Mouse (Mus musculus) heart, embryonic 14.5 days (tissue): ENCODE data around the gene Arhgap23. TPM values are rescaled to one million over a fixed set of nuclear protein-coding genes. Genes with fewer than 3 reads are reported as not detected.

Experiments used
- ATAC-seq: fragments of 200-750 bp; cut with Nextera tagmentation; 2 replicates; pipeline ENCODE4 v1.8.0; 2017; ENCODE audit warnings: low read depth, moderate TSS enrichment; ENCODE audit not compliant: insufficient number of reproducible peaks, insufficient read depth, low FRiP score
- H3K27ac ChIP-seq, 2 experiments: fragments of 200-500 bp in 1 of 2; fragments of 300-500 bp in 1 of 2; sonication (generic) in 1 of 2; replicated peaks in 1 of 2; 2 replicates each; pipeline ENCODE4 v1.5.1; 2012 to 2014; ENCODE audit warnings: low read depth in 2 of 2, low read length in 2 of 2, control low read depth in 1 of 2, mild to moderate bottlenecking in 1 of 2, mixed read lengths in 1 of 2; ENCODE audit not compliant: control insufficient read depth in 1 of 2, insufficient read depth in 1 of 2
- H3K27me3 ChIP-seq: fragments of 300-500 bp; sonication (generic); 2 replicates; pipeline ENCODE4 v1.6.1; 2014; ENCODE audit warnings: mild to moderate bottlenecking, low read length, control low read depth; ENCODE audit not compliant: control insufficient read depth, insufficient read depth
- H3K36me3 ChIP-seq: fragments of 300-500 bp; sonication (generic); 2 replicates; pipeline ENCODE4 v1.6.1; 2014; ENCODE audit warnings: mild to moderate bottlenecking, control low read depth, low read length, mixed read lengths; ENCODE audit not compliant: control insufficient read depth, insufficient read depth
- H3K4me1 ChIP-seq, 2 experiments: fragments of 200-500 bp in 1 of 2; fragments of 300-500 bp in 1 of 2; sonication (generic) in 1 of 2; 2 replicates each; pipeline ENCODE4 v1.6.1; 2012 to 2014; ENCODE audit warnings: low read length in 2 of 2, control low read depth in 1 of 2, mixed read lengths in 1 of 2; ENCODE audit not compliant: control insufficient read depth in 2 of 2, insufficient read depth in 2 of 2
- H3K4me2 ChIP-seq: fragments of 300-500 bp; sonication (generic); 2 replicates; pipeline ENCODE4 v1.6.1; 2014; ENCODE audit warnings: mild to moderate bottlenecking, low read length
- H3K4me3 ChIP-seq, 2 experiments: fragments of 200-500 bp in 1 of 2; fragments of 300-500 bp in 1 of 2; sonication (generic) in 1 of 2; 2 replicates each; pipeline ENCODE4 v1.5.1; 2012 to 2014; ENCODE audit warnings: low read length in 2 of 2, mild to moderate bottlenecking in 2 of 2, control low read depth in 1 of 2, low read depth in 1 of 2, moderate library complexity in 1 of 2; ENCODE audit not compliant: control insufficient read depth in 1 of 2, insufficient read depth in 1 of 2
- H3K9ac ChIP-seq: fragments of 300-500 bp; sonication (generic); 2 replicates; pipeline ENCODE4 v1.6.1; 2014; ENCODE audit warnings: mild to moderate bottlenecking, low read length
- H3K9me3 ChIP-seq: fragments of 300-500 bp; sonication (generic); 2 replicates; pipeline ENCODE4 v1.6.1; 2016; ENCODE audit warnings: low read length, control low read depth; ENCODE audit not compliant: control insufficient read depth
- WGBS: fragments of 180-500 bp; shearing (Covaris S2); extraction: QIAGEN DNeasy Blood & Tissue Kit; methylation state at CpG from one replicate; pipeline ENCODE4 v1.1.7; 2014; 5-methylcytosine and 5-hydroxymethylcytosine counted together
- polyA plus RNA-seq: library from polyadenylated mRNA; unstranded; fragments of >200 nt; fragmentation: Nextera tagmentation; extraction: Ambion mirVana; gene quantifications from 2 replicates; pipeline ENCODE4 v1.2.1, GENCODE M21; 2014

Gene Arhgap23
- polyA plus RNA-seq, 1 experiment from 2014 or later: 8.4 TPM

DNA sequence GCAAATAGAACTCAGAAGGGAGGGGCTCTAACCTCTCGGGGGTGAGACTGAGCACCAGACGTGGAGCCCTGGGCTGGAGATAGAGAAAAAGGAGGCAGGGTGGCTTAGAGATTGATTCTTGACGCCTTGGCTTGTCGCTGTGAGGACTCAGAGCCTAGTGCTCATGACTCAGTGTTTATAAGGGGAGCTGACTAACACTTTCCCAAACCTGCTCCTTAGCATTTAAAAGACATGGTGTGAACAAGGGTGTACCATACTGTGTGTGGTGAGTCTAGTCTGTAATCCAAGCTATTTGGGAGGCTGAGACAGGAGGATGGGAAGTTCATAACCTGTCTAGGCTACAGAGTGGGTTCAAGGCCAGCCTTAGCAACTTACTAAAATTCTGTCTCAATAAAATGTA is 41.8 kb downstream of the Arhgap23 start:
- H3K27ac ChIP-seq: no peak overlapping the region
- H3K36me3 ChIP-seq: peaks cover 100% of the 10 kb centered on the region
- no peaks in the 10 kb centered on the region for H3K4me1 ChIP-seq
- no peaks in the 10 kb centered on the region for H3K9me3 ChIP-seq
- H3K4me3 ChIP-seq: no peak overlapping the region
- 79% methylated on average over 4 of the region's 4 CpGs for WGBS
- no peaks in the 10 kb centered on the region for H3K27me3 ChIP-seq
- no peak overlapping the region for H3K9ac ChIP-seq
- H3K4me2 ChIP-seq: no peak overlapping the region
- ATAC-seq: no peak

DNA sequence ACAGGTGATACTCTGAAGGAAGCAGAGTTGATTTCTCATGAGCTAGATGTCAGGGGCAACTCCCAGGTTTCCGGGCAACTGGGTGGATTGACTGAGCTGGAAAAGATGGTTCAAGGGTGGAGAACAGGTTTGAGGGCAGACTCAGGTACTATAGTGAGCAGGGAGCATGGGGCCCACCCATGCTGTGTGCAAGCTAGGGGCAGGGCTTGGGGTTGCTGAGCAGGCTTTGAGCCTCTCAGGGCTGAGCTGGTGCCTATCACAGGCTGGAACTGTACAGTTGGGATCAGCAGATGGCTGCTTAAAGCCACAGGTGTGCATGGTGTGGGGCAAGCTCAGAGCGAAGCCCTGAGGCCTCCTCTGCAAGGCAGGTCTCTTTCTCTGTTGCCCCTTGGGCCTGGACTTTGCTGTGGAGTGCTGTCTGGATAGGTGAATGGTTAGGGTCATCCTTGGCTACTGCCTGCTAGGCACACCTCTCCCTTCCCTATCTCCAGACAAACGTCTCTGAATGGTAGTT is 46.0 kb downstream of the Arhgap23 start:
- Histone ChIP-seq H3K4me2 (no peak overlapping the region), H3K27me3 (no peaks in the 10 kb centered on the region), H3K4me1 (no peaks in the 10 kb centered on the region), H3K9ac (no peak overlapping the region), H3K4me3 (no peak overlapping the region), H3K9me3 (no peaks in the 10 kb centered on the region), H3K27ac (no peak overlapping the region), H3K36me3 (peaks cover 100% of the 10 kb centered on the region)
- 89% methylated on average over 3 of the region's 3 CpGs for WGBS
- no peak for ATAC-seq

DNA sequence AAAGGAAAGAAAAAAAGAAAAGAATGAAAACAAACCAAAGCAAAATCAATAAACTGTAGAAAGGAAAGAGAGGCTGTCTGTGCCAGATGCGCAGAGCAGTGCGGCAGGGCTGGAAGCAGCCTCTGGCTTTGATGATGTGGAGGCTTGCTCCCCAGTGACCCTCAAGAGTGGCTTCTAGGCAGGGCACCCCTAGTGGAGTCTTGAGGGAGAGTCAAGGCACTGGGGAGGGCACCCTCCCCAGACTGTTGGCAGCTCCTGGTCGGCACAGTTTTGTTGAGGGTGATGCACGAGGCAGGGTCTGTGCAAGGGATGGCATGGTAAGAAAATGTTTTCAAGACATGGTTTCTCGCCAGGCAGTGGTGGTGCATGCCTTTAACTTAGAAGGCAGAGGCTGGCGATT is 47.2 kb downstream of the Arhgap23 start:
- no peaks in the 10 kb centered on the region for H3K27me3 ChIP-seq
- no peak for ATAC-seq
- no peak overlapping the region for H3K4me2 ChIP-seq
- no peak overlapping the region for H3K9ac ChIP-seq
- peaks cover 100% of the 10 kb centered on the region for H3K36me3 ChIP-seq
- no peaks in the 10 kb centered on the region for H3K4me1 ChIP-seq
- H3K4me3 ChIP-seq: no peak overlapping the region
- WGBS: 90% methylated on average over 6 of the region's 6 CpGs
- no peak overlapping the region for H3K27ac ChIP-seq
- H3K9me3 ChIP-seq: no peaks in the 10 kb centered on the region

DNA sequence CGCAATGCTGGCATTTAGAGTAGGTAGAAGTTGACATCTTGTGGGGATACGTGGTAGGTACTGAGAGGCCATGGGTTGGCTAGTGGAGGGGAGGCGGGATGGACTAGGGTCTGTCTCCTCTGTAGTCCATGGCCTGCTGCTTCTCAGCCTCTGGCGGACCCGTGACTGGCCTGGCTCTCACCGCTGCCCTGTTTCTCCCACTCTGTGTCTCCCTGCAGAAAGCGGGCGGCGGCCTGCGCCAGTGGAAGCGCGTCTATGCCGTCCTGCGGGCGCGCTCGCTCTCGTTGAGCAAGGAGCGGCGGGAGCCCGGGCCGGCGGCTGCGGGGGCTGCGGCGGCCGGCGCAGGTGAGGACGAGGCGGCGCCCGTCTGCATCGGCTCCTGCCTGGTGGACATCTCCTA is 47.8 kb downstream of the Arhgap23 start:
- Histone ChIP-seq H3K27ac (no peak overlapping the region), H3K9me3 (no peaks in the 10 kb centered on the region), H3K4me1 (no peaks in the 10 kb centered on the region), H3K27me3 (no peaks in the 10 kb centered on the region), H3K4me3 (no peak overlapping the region), H3K9ac (no peak overlapping the region), H3K36me3 (peaks cover 100% of the 10 kb centered on the region), H3K4me2 (no peak overlapping the region)
- no peak for ATAC-seq
- WGBS: 63% methylated on average over 33 of the region's 33 CpGs

DNA sequence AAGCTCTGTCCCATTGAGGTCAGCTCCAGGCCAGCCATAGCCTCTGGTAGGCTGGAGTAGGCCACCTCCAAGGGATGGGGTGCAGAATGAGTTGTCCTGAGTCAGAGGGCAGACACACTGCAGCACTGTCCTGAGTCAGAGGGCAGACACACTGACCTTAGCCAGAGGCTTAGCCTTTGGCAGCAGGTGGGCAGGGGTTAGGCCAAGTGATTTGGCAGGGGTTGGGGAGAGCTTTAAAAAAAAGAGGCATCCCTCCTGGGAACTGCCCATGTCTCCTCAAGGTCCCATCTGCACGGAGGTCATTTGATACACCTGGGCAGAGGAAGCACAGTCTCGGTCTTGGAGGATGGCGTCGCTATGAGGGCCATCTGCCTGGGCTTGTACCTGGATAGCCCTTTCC is 48.7 kb downstream of the Arhgap23 start:
- Histone ChIP-seq H3K4me2 (no peak overlapping the region), H3K9me3 (no peaks in the 10 kb centered on the region), H3K4me3 (no peak overlapping the region), H3K4me1 (no peaks in the 10 kb centered on the region), H3K9ac (no peak overlapping the region), H3K27me3 (no peaks in the 10 kb centered on the region), H3K27ac (no peak overlapping the region), H3K36me3 (peaks cover 97% of the 10 kb centered on the region)
- WGBS: 90% methylated on average over 4 of the region's 4 CpGs
- no peak for ATAC-seq

DNA sequence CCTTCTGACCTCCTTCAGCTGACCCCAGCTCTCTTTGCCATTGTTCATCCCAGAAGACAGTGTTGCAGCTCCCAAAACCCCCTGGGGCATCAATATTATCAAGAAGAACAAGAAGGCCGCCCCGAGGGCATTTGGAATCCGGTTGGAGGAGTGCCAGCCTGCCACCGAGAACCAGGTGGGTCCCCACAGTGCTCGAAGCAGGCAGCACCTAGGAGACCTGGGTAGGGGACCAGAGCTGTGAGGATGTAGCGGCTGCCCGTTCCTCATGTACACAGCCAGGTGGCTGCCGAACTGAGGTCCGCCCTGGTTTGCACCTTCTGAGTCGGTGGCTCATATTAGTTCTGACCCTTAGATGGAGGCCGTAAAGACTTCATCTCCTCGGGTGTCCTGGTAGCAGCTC is 50.6 kb downstream of the Arhgap23 start:
- WGBS: 89% methylated on average over 12 of the region's 12 CpGs
- ATAC-seq: no peak
- Histone ChIP-seq H3K4me1 (no peaks in the 10 kb centered on the region), H3K9ac (no peak overlapping the region), H3K27ac (no peak overlapping the region), H3K4me2 (no peak overlapping the region), H3K4me3 (no peak overlapping the region), H3K27me3 (no peaks in the 10 kb centered on the region), H3K36me3 (peaks cover 97% of the 10 kb centered on the region), H3K9me3 (no peaks in the 10 kb centered on the region)

DNA sequence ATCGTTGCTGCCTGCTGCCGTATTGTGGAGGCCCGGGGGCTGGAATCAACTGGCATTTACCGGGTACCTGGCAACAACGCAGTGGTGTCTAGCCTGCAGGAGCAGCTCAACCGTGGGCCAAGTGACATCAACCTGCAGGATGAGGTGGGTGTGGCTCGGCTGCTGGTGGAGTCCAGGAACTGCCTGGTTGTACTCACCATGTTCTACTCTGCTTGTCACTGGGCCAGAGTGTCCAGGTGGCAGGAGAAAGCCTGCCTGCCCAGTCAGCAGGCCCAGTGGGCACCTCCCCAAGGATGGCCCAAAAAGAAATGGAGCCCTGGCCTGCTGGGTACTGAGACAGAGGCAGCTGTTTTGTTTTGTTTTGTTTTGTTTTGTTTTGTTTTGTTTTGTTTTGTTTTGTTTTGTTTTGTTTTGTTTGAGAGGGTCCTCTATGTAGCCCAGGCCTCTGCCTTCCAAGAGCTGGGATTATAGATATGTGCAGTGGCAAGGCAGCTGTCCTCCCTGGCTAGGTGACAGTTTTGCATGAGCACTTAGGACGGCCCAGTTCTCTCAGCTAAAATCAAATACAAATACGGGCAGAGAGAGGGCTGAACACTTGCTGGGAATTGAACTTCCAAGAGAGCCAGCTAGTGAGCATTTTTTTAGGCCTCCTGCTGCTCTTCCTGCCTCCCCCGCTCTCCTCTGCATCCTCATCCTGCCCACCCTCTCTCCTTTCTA is 51.3 kb downstream of the Arhgap23 start:
- no peak overlapping the region for H3K27ac ChIP-seq
- ATAC-seq: no peak
- no peaks in the 10 kb centered on the region for H3K27me3 ChIP-seq
- no peaks in the 10 kb centered on the region for H3K4me1 ChIP-seq
- peaks cover 97% of the 10 kb centered on the region for H3K36me3 ChIP-seq
- H3K4me3 ChIP-seq: no peak overlapping the region
- H3K4me2 ChIP-seq: no peak overlapping the region
- 74% methylated on average over 10 of the region's 10 CpGs for WGBS
- no peaks in the 10 kb centered on the region for H3K9me3 ChIP-seq
- no peak overlapping the region for H3K9ac ChIP-seq
